Mouse (Mus musculus) gastrocnemius, postnatal 10 days (tissue): ENCODE data around the gene Galt. TPM values are rescaled to one million over a fixed set of nuclear protein-coding genes. Genes with fewer than 3 reads are reported as not detected.
"Not testable (repeated sequence)": the region's sequence is repeated elsewhere in the genome, so short reads cannot be mapped to it uniquely, and the experiment has no call there.

Experiments used
- DNase-seq: peaks from one replicate; pipeline ENCODE4 v3.0.0; 2021; ENCODE audit warnings: mixed read lengths
- total RNA-seq, 2 experiments: library from RNA; stranded (reverse); gene quantifications; 2 replicates each; pipeline ENCODE4 v1.2.3; 2021

Gene Galt
- total RNA-seq, 2 experiments from 2014 or later, result 25.2 to 28.1 TPM

DNA sequence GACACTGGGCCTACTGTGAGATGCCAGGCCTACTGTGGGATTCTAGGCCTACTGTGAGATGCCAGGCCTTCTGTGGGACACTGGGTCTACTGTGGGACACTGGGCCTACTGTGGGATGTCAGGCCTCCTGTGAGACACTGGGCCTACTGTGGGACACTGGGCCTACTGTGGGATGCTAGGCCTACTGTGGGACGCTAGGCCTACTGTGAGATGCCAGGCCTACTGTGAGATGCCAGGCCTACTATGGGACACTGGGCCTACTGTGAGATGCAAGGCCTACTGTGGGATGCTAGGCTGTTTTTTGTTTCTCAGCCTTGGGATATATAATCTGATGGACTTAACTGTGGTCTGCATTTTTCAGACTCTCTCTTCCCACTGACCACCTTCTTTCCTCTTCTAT lies 20.8 kb downstream of the Galt start:
- not testable (repeated sequence) for DNase-seq

DNA sequence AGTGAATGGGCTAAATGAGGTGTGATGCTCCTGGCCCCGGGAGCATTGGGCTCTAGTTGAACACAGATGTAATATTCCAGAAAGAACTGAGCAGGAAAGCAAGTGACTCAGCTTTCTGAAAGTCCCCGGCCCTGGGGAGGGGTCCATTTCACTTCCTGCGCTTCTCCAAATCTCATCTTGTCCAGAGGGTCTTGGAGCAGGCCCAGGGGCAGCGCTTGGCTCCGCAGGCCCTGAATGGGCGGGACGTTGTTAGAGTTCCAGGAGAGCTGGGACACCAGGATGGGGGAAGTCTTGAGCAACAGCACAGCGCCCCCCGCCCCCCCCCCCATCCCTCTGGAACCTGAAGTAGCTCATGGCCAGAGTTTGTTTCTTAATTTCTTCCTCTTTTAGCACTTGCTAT lies 26.2 kb downstream of the Galt start:
- not testable (repeated sequence) for DNase-seq

DNA sequence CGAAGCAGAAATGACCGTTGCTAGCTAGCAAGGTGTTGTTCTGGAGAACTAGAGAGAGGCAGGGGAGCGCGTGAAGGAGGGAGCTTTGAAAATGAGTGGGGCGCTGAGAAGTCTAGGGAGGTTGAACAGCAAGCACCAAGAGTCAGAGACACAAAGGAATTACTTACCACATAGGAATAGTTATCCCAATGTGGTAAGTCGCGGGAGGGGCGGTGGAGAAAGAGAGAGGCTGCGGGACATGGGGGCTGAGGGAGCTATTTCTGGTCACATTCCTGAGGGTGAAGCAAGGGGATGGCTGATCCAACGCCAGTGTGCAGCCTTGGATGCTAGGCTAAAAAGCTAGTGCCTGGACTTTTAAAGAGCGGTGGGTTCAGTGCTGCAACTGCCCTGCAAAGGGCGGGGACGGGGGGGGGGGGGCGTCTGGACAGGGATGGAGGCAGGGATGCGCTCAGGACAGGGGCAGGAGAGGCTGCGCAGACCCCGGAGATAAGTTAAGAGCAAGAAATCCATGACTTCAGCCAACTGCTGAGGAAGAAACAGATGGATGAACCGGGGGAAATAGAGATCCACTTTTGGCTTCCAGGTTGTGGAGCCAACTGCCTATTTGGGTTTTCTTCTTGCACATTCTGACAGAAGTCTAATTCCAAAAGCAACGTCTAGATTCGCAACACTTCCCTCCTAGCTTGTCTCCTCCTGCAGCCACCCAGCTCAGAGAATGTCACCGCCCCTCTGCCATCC lies 26.9 kb downstream of the Galt start:
- not testable (repeated sequence) for DNase-seq

DNA sequence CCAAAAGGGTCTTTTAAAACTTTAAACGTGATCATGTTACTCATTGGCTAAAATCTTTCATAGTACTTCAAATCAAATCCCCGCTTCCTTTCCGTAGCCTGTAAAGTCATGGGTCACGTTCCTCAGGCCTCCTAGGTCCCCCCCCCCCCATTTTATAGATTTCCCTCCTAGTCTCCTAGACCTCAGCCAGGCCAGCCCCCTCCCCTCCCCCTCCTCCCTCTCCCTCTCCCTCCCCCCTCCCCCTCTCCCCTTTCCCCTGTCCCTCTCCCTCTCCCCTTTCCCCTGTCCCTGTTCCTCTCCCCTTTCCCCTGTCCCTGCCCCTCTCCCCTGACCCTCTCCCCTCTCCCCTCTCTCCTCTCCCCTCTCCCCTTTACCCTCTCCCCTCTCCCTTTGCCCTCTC lies 27.7 kb downstream of the Galt start:
- DNase-seq, result not testable (repeated sequence)

DNA sequence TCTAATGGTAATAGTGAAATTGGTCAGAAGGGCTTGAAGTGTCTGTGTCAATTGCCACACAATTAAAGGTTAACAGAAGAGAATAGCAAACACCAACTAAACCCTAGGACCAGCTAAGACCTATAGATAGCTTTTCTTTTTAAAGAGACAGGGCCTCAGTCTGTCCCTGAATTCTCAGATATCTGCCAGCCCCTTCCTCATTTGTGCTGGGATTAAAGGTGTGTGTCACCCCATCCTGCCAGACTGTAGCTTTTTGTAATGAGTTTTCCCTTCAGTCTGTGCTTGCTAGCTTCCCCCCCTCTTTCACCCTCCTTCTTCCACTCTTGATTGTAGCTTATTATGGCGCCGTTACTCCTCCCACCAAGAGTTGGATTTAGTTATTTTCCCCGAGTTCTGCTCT lies 28.2 kb downstream of the Galt start:
- not testable (repeated sequence) for DNase-seq

Other genes with a start within 250 kb of the Galt start
- under 1 TPM in 1 of 2 experiments, not detected in 1; 0.36 TPM for gene 1110017D15Rik, start 237.9 kb upstream of the Galt start, total RNA-seq
- 10 to 100 TPM; 19.2 to 20.4 TPM for gene Fam219a, start 185.7 kb upstream of the Galt start, total RNA-seq
- gene Dnaic1, start 185.5 kb upstream of the Galt start, total RNA-seq, result under 1 TPM; 0.56 to 0.63 TPM
- 10 to 100 TPM; 12.9 to 14.5 TPM for gene Enho, start 114.9 kb upstream of the Galt start, total RNA-seq
- 10 to 100 TPM; 20.1 to 28.2 TPM for gene Cntfr, start 58.1 kb upstream of the Galt start, total RNA-seq
- 10 to 100 TPM; 74.3 to 75.3 TPM for gene Il11ra1, start 55.2 kb upstream of the Galt start, total RNA-seq
- 10 to 100 TPM; 31.5 to 41.4 TPM for gene Rpp25l, start 41.7 kb upstream of the Galt start, total RNA-seq
- 10 to 100 TPM; 44.3 to 57.6 TPM for gene Dctn3, start 32.1 kb upstream of the Galt start, total RNA-seq
- not detected for gene Arid3c, start 24.1 kb upstream of the Galt start, total RNA-seq
- 10 to 100 TPM; 15.4 to 17.9 TPM for gene Sigmar1, start 929 bp downstream of the Galt start, total RNA-seq
- 10 to 100 TPM; 25.5 to 33.1 TPM for gene Ccl27a, start 19.0 kb downstream of the Galt start, total RNA-seq
- not detected for gene Gm21541, start 148.4 kb downstream of the Galt start, total RNA-seq
- gene Gm20878, start 186.3 kb downstream of the Galt start, total RNA-seq, result 1 to 10 TPM; 1.0 to 1.8 TPM
- gene Fam205a4, start 210.8 kb downstream of the Galt start, total RNA-seq, result under 1 TPM; 0.14 to 0.16 TPM